Mouse (Mus musculus): ENCODE results near the gene Klk9.

DNA sequence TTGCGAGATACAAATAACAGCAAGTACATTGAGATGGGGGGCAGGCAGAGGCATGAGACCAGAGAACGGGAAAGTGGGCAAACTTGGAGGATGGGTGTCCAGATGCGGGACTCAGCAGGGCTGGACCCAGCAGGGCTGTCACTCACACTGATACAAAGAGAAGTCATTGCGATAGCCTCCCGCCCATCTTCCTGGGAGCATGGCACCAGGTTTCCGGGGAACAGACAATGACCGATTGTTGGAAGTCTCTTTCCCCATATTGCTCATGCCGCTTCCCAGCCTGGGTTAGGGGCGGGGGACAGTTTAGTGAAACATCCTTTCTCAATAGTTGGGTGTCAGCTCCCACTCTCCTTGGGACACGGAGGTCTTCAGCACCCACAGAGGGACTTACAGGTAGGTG, 32.5 kb downstream of the Klk9 start, which contains the start of gene Klk6:
- TF ChIP-seq CTCF (IDR thresholded peaks at IDR 0.05; ENCODE audit: borderline replicate concordance, insufficient read depth, low read depth, low read length) (no peak), POLR2A (IDR thresholded peaks at IDR 0.05; ENCODE audit: borderline replicate concordance, insufficient read depth, low read length) (no peak)

Measured in cerebellum, adult 2 months (tissue).